Mouse (Mus musculus) forebrain, embryonic 11.5 days (tissue): ENCODE results near the gene 4930512M02Rik. TPM values are rescaled to one million over a fixed set of nuclear protein-coding genes. Genes with fewer than 3 reads are reported as not detected.

Experiments used
- ATAC-seq: fragments of 200-750 bp; cut with Nextera tagmentation; replicated peaks from 2 replicates; pipeline ENCODE4 v1.8.0; 2017; ENCODE audit warnings: moderate TSS enrichment; ENCODE audit not compliant: low FRiP score
- DNase-seq: peaks from one replicate; pipeline ENCODE4 v3.0.0-alpha.2; 2017; ENCODE audit warnings: low spot score
- H3K27ac ChIP-seq: fragments of 300-500 bp; sonication (generic); 2 replicates; pipeline ENCODE4 v1.5.1; 2014; ENCODE audit warnings: low read depth, low read length
- H3K27me3 ChIP-seq: fragments of 300-500 bp; sonication (generic); 2 replicates; pipeline ENCODE4 v1.6.1; 2014; ENCODE audit warnings: mild to moderate bottlenecking, low read length, mixed read lengths; ENCODE audit not compliant: control insufficient read depth, insufficient read depth
- H3K36me3 ChIP-seq: fragments of 300-500 bp; sonication (generic); 2 replicates; pipeline ENCODE4 v1.6.1; 2014; ENCODE audit warnings: mild to moderate bottlenecking, low read length, moderate library complexity, mixed read lengths; ENCODE audit not compliant: control insufficient read depth, insufficient read depth
- H3K4me1 ChIP-seq: fragments of 300-500 bp; sonication (generic); replicated peaks from 2 replicates; pipeline ENCODE4 v1.6.1; 2014; ENCODE audit warnings: low read length, mixed read lengths; ENCODE audit not compliant: control insufficient read depth, insufficient read depth
- H3K4me2 ChIP-seq: fragments of 300-500 bp; sonication (generic); 2 replicates; pipeline ENCODE4 v1.6.1; 2014; ENCODE audit warnings: low read depth, mild to moderate bottlenecking, low read length, moderate library complexity, mixed read lengths; ENCODE audit not compliant: severe bottlenecking
- H3K4me3 ChIP-seq: fragments of 300-500 bp; sonication (generic); 2 replicates; pipeline ENCODE4 v1.5.1; 2014; ENCODE audit warnings: low read depth, low read length
- H3K9ac ChIP-seq: fragments of 300-500 bp; sonication (generic); 2 replicates; pipeline ENCODE4 v1.6.1; 2014; ENCODE audit warnings: low read length
- H3K9me3 ChIP-seq: fragments of 300-500 bp; sonication (generic); 2 replicates; pipeline ENCODE4 v1.6.1; 2016; ENCODE audit warnings: low read length, mixed read lengths; ENCODE audit not compliant: control insufficient read depth
- WGBS: fragments of 180-500 bp; shearing (Covaris S2); extraction: QIAGEN DNeasy Blood & Tissue Kit; methylation state at CpG from one replicate; pipeline ENCODE4 v1.1.7; 2014; 5-methylcytosine and 5-hydroxymethylcytosine counted together
- polyA plus RNA-seq: library from polyadenylated mRNA; unstranded; fragments of >200 nt; fragmentation: Nextera tagmentation; extraction: Ambion mirVana; gene quantifications from 2 replicates; pipeline ENCODE4 v1.2.1, GENCODE M21; 2014

Gene 4930512M02Rik
- polyA plus RNA-seq, 1 experiment from 2014 or later = not detected

GRCm38 (mm10) chr11:11657634-11658033 lies 30.0 kb upstream of the 4930512M02Rik start:
- 91% methylated on average over 4 of the region's 4 CpGs for WGBS
- DNase-seq = no peak
- Histone ChIP-seq H3K9ac (no peak overlapping the region), H3K4me1 (no peaks in the 10 kb centered on the region), H3K9me3 (no peaks in the 10 kb centered on the region), H3K4me3 (no peak overlapping the region), H3K4me2 (no peak overlapping the region), H3K27me3 (no peaks in the 10 kb centered on the region), H3K36me3 (no peaks in the 10 kb centered on the region), H3K27ac (no peak overlapping the region)
- no peak for ATAC-seq

- no peaks in the 10 kb centered on the region for H3K9me3 ChIP-seq
- no peak overlapping the region for H3K27ac ChIP-seq
- H3K9ac ChIP-seq = no peak overlapping the region
- H3K4me2 ChIP-seq = no peak overlapping the region
- DNase-seq (no peak), ATAC-seq (no peak)
- H3K36me3 ChIP-seq = no peaks in the 10 kb centered on the region
- WGBS = 76% methylated on average over 5 of the region's 5 CpGs
- no peaks in the 10 kb centered on the region for H3K27me3 ChIP-seq
- H3K4me3 ChIP-seq = no peak overlapping the region
- H3K4me1 ChIP-seq = no peaks in the 10 kb centered on the region
These were observed 29.4 kb upstream of the 4930512M02Rik start for GRCm38 (mm10) chr11:11656995-11657530.

- no peaks in the 10 kb centered on the region for H3K4me1 ChIP-seq
- H3K9me3 ChIP-seq = no peaks in the 10 kb centered on the region
- DNase-seq (no peak), ATAC-seq (no peak)
- no peak overlapping the region for H3K4me2 ChIP-seq
- WGBS = 80% methylated on average over 3 of the region's 3 CpGs
- H3K27me3 ChIP-seq = no peaks in the 10 kb centered on the region
- no peaks in the 10 kb centered on the region for H3K36me3 ChIP-seq
- H3K4me3 ChIP-seq = no peak overlapping the region
- no peak overlapping the region for H3K9ac ChIP-seq
- H3K27ac ChIP-seq = no peak overlapping the region
These were observed 28.8 kb upstream of the 4930512M02Rik start for GRCm38 (mm10) chr11:11656388-11656787.

- ATAC-seq (no peak), DNase-seq (no peak)
- no peak overlapping the region for H3K27ac ChIP-seq
- H3K9ac ChIP-seq = no peak overlapping the region
- no peaks in the 10 kb centered on the region for H3K4me1 ChIP-seq
- H3K36me3 ChIP-seq = no peaks in the 10 kb centered on the region
- H3K4me2 ChIP-seq = no peak overlapping the region
- no peak overlapping the region for H3K4me3 ChIP-seq
- no peaks in the 10 kb centered on the region for H3K27me3 ChIP-seq
- H3K9me3 ChIP-seq = no peaks in the 10 kb centered on the region
These were observed 16.7 kb upstream of the 4930512M02Rik start for GRCm38 (mm10) chr11:11644303-11644702.

- no peaks in the 10 kb centered on the region for H3K36me3 ChIP-seq
- H3K9me3 ChIP-seq = no peaks in the 10 kb centered on the region
- H3K27ac ChIP-seq = no peak overlapping the region
- 66% methylated on average over 4 of the region's 4 CpGs for WGBS
- H3K4me2 ChIP-seq = no peak overlapping the region
- H3K27me3 ChIP-seq = no peaks in the 10 kb centered on the region
- no peaks in the 10 kb centered on the region for H3K4me1 ChIP-seq
- H3K9ac ChIP-seq = no peak overlapping the region
- no peak for ATAC-seq
- no peak for DNase-seq
- no peak overlapping the region for H3K4me3 ChIP-seq
These were observed 3.4 kb downstream of the 4930512M02Rik start for GRCm38 (mm10) chr11:11624073-11624705.

- no peak for ATAC-seq
- Histone ChIP-seq H3K4me1 (no peaks in the 10 kb centered on the region), H3K27me3 (no peaks in the 10 kb centered on the region), H3K4me3 (no peak overlapping the region), H3K27ac (no peak overlapping the region), H3K9ac (no peak overlapping the region), H3K4me2 (no peak overlapping the region), H3K36me3 (no peaks in the 10 kb centered on the region), H3K9me3 (no peaks in the 10 kb centered on the region; the same call in 1 of the 2 replicates)
- WGBS = 86% methylated on average over 2 of the region's 2 CpGs
- DNase-seq = no peak
These were observed 18.4 kb downstream of the 4930512M02Rik start for GRCm38 (mm10) chr11:11609243-11609642.

GRCm38 (mm10) chr11:11587327-11587726 lies 40.3 kb downstream of the 4930512M02Rik start:
- DNase-seq = no peak
- H3K27ac ChIP-seq = no peak overlapping the region

GRCm38 (mm10) chr11:11586423-11586822 lies 41.2 kb downstream of the 4930512M02Rik start:
- WGBS = 100% methylated on average over 1 of the region's 1 CpGs
- ATAC-seq (no peak), DNase-seq (no peak)

More at GRCm38 (mm10) chr11:11587327-11587726, 40.3 kb downstream of the 4930512M02Rik start:
- ATAC-seq = no peak
- Histone ChIP-seq H3K9me3 (no peaks in the 10 kb centered on the region), H3K9ac (no peak overlapping the region), H3K4me3 (no peak overlapping the region), H3K36me3 (no peaks in the 10 kb centered on the region), H3K4me1 (no peaks in the 10 kb centered on the region), H3K27me3 (no peaks in the 10 kb centered on the region), H3K4me2 (no peak overlapping the region)
- WGBS = 83% methylated on average over 2 of the region's 2 CpGs

GRCm38 (mm10) chr11:11573691-11574090 lies 53.9 kb downstream of the 4930512M02Rik start:
- no peaks in the 10 kb centered on the region for H3K9me3 ChIP-seq
- no peak overlapping the region for H3K4me3 ChIP-seq
- H3K9ac ChIP-seq = no peak overlapping the region
- H3K36me3 ChIP-seq = no peaks in the 10 kb centered on the region
- H3K4me1 ChIP-seq = no peaks in the 10 kb centered on the region
- H3K4me2 ChIP-seq = no peak overlapping the region
- no peak for DNase-seq
- WGBS = 66% methylated on average over 6 of the region's 6 CpGs
- H3K27ac ChIP-seq = no peak overlapping the region
- no peak for ATAC-seq
- H3K27me3 ChIP-seq = no peaks in the 10 kb centered on the region

More at GRCm38 (mm10) chr11:11586423-11586822, 41.2 kb downstream of the 4930512M02Rik start:
- H3K9me3 ChIP-seq = no peaks in the 10 kb centered on the region
- no peak overlapping the region for H3K9ac ChIP-seq
- H3K27ac ChIP-seq = no peak overlapping the region
- H3K4me2 ChIP-seq = no peak overlapping the region
- H3K36me3 ChIP-seq = no peaks in the 10 kb centered on the region
- no peaks in the 10 kb centered on the region for H3K4me1 ChIP-seq
- no peaks in the 10 kb centered on the region for H3K27me3 ChIP-seq
- H3K4me3 ChIP-seq = no peak overlapping the region
